Mouse (Mus musculus): ENCODE data around the gene Lsm14b.

Lsm14b gene

GRCm38 (mm10) chr2:180069770-180070480 is 45.1 kb downstream of the Lsm14b start:
- no peak for DNase-seq

GRCm38 (mm10) chr2:180070481-180071453 is 46.0 kb downstream of the Lsm14b start, which contains the start of gene Mtg2:
TSS of gene Mtg2 (plus strand) at chr2:180070588.
- peak; percentile 94 for DNase-seq

- DNase-seq = no peak
Observed at GRCm38 (mm10) chr2:180071671-180072070, 46.9 kb downstream of the Lsm14b start.

- DNase-seq = no peak
Observed at GRCm38 (mm10) chr2:180072886-180073285, 48.1 kb downstream of the Lsm14b start.

- no peak for DNase-seq
Observed at GRCm38 (mm10) chr2:180077622-180078021, 52.8 kb downstream of the Lsm14b start.

- no peak for DNase-seq
Observed at GRCm38 (mm10) chr2:180080680-180081079, 55.9 kb downstream of the Lsm14b start.

- no peak for DNase-seq
Observed at GRCm38 (mm10) chr2:180083063-180083462, 58.3 kb downstream of the Lsm14b start.

GRCm38 (mm10) chr2:180084565-180084964 is 59.8 kb downstream of the Lsm14b start:
- DNase-seq = no peak

All from embryo, embryonic 11 days (tissue).